Mouse (Mus musculus) CD4-positive, CD25-positive, alpha-beta regulatory T cell, adult 4 months (primary cell): ENCODE results near the gene AI182371. TPM values are rescaled to one million over a fixed set of nuclear protein-coding genes. Genes with fewer than 3 reads are reported as not detected.
A peak's percentile ranks its signal among the peaks of the same experiment; 100 is the strongest.

ENCODE experiments used
- ATAC-seq: one replicate; pipeline ENCODE4 v1.8.0; 2017
- polyA plus RNA-seq, 2 experiments: library from polyadenylated mRNA; unstranded; fragments of 100-300 nt; shearing (Covaris generic); gene quantifications; one replicate each; pipeline ENCODE4 v1.2.1; 2017

The AI182371 gene
- polyA plus RNA-seq, 2 experiments from 2014 or later, result 0.73 to 0.87 TPM

DNA sequence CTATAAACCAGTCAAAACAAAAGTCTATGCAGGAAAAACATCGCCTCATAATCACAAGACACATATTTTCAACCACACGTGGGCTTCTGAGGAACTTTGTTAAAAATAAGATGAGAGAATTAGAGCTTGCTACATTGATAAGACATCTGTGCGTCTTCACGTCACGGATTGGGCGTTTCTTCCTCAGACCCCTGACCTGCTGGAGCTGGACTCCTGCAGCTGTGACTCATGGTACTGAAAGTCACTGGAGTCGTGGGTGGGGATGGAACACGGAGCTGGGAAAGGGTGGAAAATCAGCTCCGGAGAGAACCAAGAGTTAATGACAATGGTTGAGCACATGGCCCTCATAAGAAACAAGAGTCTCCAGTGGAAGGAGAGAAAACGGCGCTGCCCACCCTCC, 34.2 kb downstream of the AI182371 start:
- ATAC-seq, result no peak

DNA sequence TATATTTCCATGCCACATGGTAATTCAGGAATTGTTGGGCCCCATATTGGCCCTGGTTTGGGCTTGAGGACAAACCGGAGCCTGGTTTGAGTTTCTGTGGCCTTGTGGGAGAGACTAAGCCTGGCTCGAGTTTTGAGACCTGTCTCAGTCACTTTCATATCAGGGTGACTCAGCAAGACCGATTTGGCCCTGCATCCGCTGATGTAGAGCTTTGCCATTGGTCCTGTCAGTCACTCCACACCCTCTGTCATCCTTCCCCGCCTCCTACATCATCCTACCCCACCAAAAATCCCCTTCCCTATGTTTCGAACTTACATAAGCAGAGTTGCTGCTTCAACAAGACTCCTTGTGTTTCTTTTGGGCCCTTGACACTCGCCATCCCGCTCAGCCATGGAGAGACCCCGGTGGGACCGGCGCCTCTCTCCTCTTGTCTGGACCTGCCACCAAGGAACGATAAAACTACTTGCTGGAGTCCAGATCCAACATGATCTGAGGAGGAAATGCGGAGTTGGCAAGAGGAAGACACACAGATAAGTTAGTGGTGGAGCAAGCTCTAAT, 34.7 kb downstream of the AI182371 start:
- no peak for ATAC-seq

DNA sequence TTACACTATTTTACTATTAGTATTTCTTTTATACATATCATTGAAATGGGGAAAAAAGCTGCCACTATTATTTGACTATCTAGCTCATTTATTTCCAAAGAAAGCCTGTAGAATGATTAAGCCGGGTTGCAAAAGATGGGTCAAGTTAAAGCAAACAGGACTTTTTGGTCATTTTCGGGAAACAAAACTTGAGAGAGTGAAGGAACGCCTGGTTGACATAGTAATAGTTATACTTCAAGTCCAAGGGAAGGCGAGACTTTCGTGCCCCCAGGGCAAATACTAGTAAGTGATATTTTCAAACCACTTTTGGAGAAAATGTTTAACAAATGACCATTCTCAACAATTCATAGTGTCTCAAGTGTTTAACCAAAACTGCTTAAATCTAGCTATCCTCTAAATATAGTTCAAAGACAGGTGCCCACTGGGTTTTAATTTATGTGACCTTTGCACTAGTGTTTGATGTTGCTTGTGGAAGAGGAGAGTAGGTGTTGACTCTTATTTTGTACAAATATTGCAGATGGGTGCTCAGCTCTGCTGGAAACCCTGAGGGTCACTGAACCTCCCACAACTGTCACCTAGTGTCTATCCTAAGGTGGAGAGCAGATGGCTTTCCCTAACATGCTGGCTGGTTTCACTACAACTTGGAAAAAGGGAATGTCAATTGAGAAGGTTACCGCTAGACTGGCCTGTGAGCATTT, 37.9 kb downstream of the AI182371 start:
- no peak for ATAC-seq

DNA sequence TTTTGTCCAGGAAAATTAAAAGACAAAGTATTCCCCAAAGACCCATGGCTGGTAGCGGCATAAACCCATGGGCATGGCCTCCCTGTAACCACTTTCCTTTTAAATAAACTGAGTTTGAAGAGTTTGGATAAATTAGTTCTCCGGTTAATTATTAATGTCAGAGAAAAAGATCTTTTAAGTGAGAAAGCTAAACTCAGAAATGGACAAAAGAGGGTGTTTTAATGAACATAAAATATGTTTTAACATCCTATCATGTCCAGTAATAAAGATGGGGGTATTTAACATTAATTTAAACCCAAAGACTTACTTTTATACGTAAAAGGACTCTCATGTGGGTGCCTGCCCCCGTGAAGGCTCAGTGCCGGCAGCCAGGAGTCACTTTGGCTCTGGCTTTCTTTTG, 40.0 kb downstream of the AI182371 start, which contains the start of gene Hc:
Gene Hc, minus strand, starts transcription at position 101 of the 400 bp plus-strand sequence.
- ATAC-seq, result no peak

DNA sequence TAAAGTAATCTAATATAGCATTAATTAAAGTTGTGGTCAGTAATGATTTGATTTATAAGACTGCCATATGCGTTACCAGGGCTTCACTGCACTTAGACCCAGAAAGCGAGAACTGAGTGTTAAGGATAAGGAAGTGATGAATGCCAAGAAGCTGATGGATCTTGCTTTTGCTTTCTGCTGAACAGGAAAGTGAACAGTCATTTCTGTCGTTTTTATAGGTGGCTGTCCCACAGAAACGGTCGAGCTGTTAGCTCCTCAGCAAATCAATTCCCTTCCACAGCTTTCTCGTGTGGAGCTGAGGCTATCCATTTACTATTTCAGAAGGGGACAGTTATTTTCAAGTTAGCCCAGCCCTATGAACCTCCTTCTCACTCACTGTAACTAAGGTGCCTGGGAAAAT, 40.4 kb downstream of the AI182371 start:
- ATAC-seq, result no peak

DNA sequence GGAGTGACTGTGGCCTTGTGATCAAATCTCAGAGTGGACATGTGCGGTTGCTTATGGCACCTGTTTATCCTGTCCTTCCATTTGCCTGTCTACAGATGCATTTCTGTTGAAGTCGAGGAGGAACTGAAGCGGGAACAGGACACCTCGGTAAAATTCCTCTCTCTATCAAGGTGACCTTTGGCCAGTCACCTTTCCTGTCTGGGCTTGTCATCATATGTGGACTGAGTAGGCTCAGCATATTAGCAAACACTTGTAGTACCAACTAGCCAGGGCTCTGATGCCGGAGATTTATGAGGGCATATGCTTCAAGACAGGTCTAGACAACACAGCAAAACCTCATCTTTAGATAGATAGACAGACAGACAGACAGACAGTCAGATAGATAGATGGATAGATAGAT, 41.1 kb downstream of the AI182371 start:
- ATAC-seq, result no peak

GRCm38 (mm10) chr2:35058325-35058724, 43.0 kb downstream of the AI182371 start:
- ATAC-seq, result no peak

GRCm38 (mm10) chr2:35057243-35057642, 44.1 kb downstream of the AI182371 start:
- ATAC-seq, result no peak

GRCm38 (mm10) chr2:35048851-35049250, 52.5 kb downstream of the AI182371 start:
- no peak for ATAC-seq

GRCm38 (mm10) chr2:35044956-35045355, 56.4 kb downstream of the AI182371 start:
- ATAC-seq, result peak; percentile 51

GRCm38 (mm10) chr2:35038580-35039375, 62.6 kb downstream of the AI182371 start:
- peak; percentile 60 for ATAC-seq

Other genes starting within 250 kb of the AI182371 start
- not detected for gene Cutal, start 227.1 kb downstream of the AI182371 start, polyA plus RNA-seq
- gene Psmd5, start 226.6 kb downstream of the AI182371 start, polyA plus RNA-seq, result 10 to 100 TPM; 70.7 to 89.2 TPM
- gene Phf19, start 187.5 kb downstream of the AI182371 start, polyA plus RNA-seq, result 1 to 10 TPM; 1.9 TPM
- gene Traf1, start 139.8 kb downstream of the AI182371 start, polyA plus RNA-seq, result 100 to 1,000 TPM; 300 to 441 TPM
- gene Hc, start 40.1 kb downstream of the AI182371 start, polyA plus RNA-seq, result under 1 TPM; 0.10 to 0.44 TPM
- gene Cntrl, start 7.9 kb upstream of the AI182371 start, polyA plus RNA-seq, result 100 to 1,000 TPM; 161 to 175 TPM
- gene Rab14, start 99.6 kb upstream of the AI182371 start, polyA plus RNA-seq, result 100 to 1,000 TPM in 1 of 2 experiments, 10 to 100 TPM in 1; 86.1 to 124 TPM
- 10 to 100 TPM; 27.3 to 33.1 TPM for gene Gsn, start 154.8 kb upstream of the AI182371 start, polyA plus RNA-seq
- gene Stom, start 235.4 kb upstream of the AI182371 start, polyA plus RNA-seq, result 1 to 10 TPM; 2.6 to 3.6 TPM